Mouse (Mus musculus) megakaryocyte, adult 5-6 weeks (primary cell): ENCODE measurements around the gene Tmeff1. TPM values are rescaled to one million over a fixed set of nuclear protein-coding genes. Genes with fewer than 3 reads are reported as not detected.
A peak's percentile ranks its signal among the peaks of the same experiment; 100 is the strongest.

Experiments
- ATAC-seq: 2 replicates; pipeline ENCODE4 v1.8.0; 2016; ENCODE audit warnings: mild to moderate bottlenecking, inconsistent platforms; ENCODE audit not compliant: poor library complexity, severe bottlenecking
- total RNA-seq, 2 experiments: library from RNA; stranded (forward) in 1 of 2; stranded (reverse) in 1 of 2; fragments of 153-499, 151-499 nt in 1 of 2; fragments of 221-1000, 200-1000 nt in 1 of 2; gene quantifications; 2 replicates each; pipeline versions ENCODE4 v1.2.3 to v1.2.4; 2015 to 2017

Gene Tmeff1
- total RNA-seq (2015): 0.09 and 0.41 TPM in 2 replicates
- total RNA-seq (2017): 0.37 and 0.40 TPM in 2 replicates

GRCm38 (mm10) chr4:48584421-48585240, at the start of gene Tmeff1:
Tmeff1 (plus strand) TSS chr4:48585174.
- ATAC-seq: no peak

- ATAC-seq: no peak
These were observed 48.7 kb upstream of the Tmeff1 start for GRCm38 (mm10) chr4:48536275-48536674.

- ATAC-seq: no peak
These were observed 48.0 kb upstream of the Tmeff1 start for GRCm38 (mm10) chr4:48537024-48537423.

GRCm38 (mm10) chr4:48538581-48538980, 46.4 kb upstream of the Tmeff1 start:
- no peak for ATAC-seq

GRCm38 (mm10) chr4:48539841-48540575, 45.0 kb upstream of the Tmeff1 start, which contains the start of gene Msantd3:
Msantd3 (plus strand) TSS chr4:48539935.
- peak; percentile 41 for ATAC-seq

- peak; percentile 38 for ATAC-seq
These were observed 44.3 kb upstream of the Tmeff1 start for GRCm38 (mm10) chr4:48540576-48541111.

- ATAC-seq: peak; percentile 21; the same call in 1 of the 2 replicates
These were observed 43.3 kb upstream of the Tmeff1 start for GRCm38 (mm10) chr4:48541526-48542250.

- ATAC-seq: no peak
These were observed 42.6 kb upstream of the Tmeff1 start for GRCm38 (mm10) chr4:48542351-48542750.

- no peak for ATAC-seq
These were observed 41.7 kb upstream of the Tmeff1 start for GRCm38 (mm10) chr4:48543071-48543865.

- no peak for ATAC-seq
These were observed 40.8 kb upstream of the Tmeff1 start for GRCm38 (mm10) chr4:48544141-48544540.

- no peak for ATAC-seq
These were observed 39.0 kb upstream of the Tmeff1 start for GRCm38 (mm10) chr4:48545966-48546365.

- ATAC-seq: no peak
These were observed 38.1 kb upstream of the Tmeff1 start for GRCm38 (mm10) chr4:48546568-48547496.

GRCm38 (mm10) chr4:48548393-48549045, 36.5 kb upstream of the Tmeff1 start:
- ATAC-seq: no peak

GRCm38 (mm10) chr4:48549661-48550060, 35.3 kb upstream of the Tmeff1 start:
- ATAC-seq: peak; percentile 31

GRCm38 (mm10) chr4:48552486-48553064, 32.4 kb upstream of the Tmeff1 start:
- ATAC-seq: peak; percentile 45

GRCm38 (mm10) chr4:48554132-48554531, 30.8 kb upstream of the Tmeff1 start:
- ATAC-seq: peak; percentile 74

GRCm38 (mm10) chr4:48555729-48556128, 29.2 kb upstream of the Tmeff1 start:
- ATAC-seq: no peak

GRCm38 (mm10) chr4:48559652-48560051, 25.3 kb upstream of the Tmeff1 start:
- ATAC-seq: no peak
